Mouse (Mus musculus): ENCODE measurements around the gene Itgb8. TPM values are rescaled to one million over a fixed set of nuclear protein-coding genes. Genes with fewer than 3 reads are reported as not detected.
A peak's percentile ranks its signal among the peaks of the same experiment; 100 is the strongest.

Itgb8 gene
- total and polyA plus RNA-seq, 2 experiments from 2014 or later = 8.2 to 28.3 TPM

- Histone ChIP-seq H3K27ac (ENCODE audit: low read depth, low read length) (no peak overlapping the region), H3K27me3 (ENCODE audit: insufficient read depth, low read length) (no peaks in the 10 kb centered on the region), H3K4me2 (ENCODE audit: low read depth) (no peak overlapping the region), H3K9ac (no peak overlapping the region), H3K9me3 (ENCODE audit: low read length) (no peaks in the 10 kb centered on the region), H3K4me1 (ENCODE audit: insufficient read depth) (no peaks in the 10 kb centered on the region), H3K36me3 (ENCODE audit: insufficient read depth) (no peaks in the 10 kb centered on the region), H3K4me3 (ENCODE audit: low read depth, low read length) (no peak overlapping the region)
- 46% methylated on average over 8 of the region's 8 CpGs for WGBS
- peak; percentile 64 for DNase-seq
- ATAC-seq = peak; percentile 93
- no peak for TF ChIP-seq CTCF (IDR thresholded peaks at IDR 0.05; ENCODE audit: low read depth)
These were observed 48.8 kb downstream of the Itgb8 start for GRCm38 (mm10) chr12:119189814-119190213.

- 92% methylated on average over 1 of the region's 1 CpGs for WGBS
- H3K4me1 ChIP-seq (ENCODE audit: insufficient read depth) = no peaks in the 10 kb centered on the region
- H3K36me3 ChIP-seq (ENCODE audit: insufficient read depth) = no peaks in the 10 kb centered on the region
- no peak overlapping the region for H3K4me3 ChIP-seq (ENCODE audit: low read depth, low read length)
- H3K27ac ChIP-seq (ENCODE audit: low read depth, low read length) = no peak overlapping the region
- no peak overlapping the region for H3K9ac ChIP-seq
- H3K9me3 ChIP-seq (ENCODE audit: low read length) = no peaks in the 10 kb centered on the region
- no peak for TF ChIP-seq CTCF (IDR thresholded peaks at IDR 0.05; ENCODE audit: low read depth)
- DNase-seq = no peak
- no peak for ATAC-seq
- H3K27me3 ChIP-seq (ENCODE audit: insufficient read depth, low read length) = no peaks in the 10 kb centered on the region
- no peak overlapping the region for H3K4me2 ChIP-seq (ENCODE audit: low read depth)
These were observed 53.2 kb downstream of the Itgb8 start for GRCm38 (mm10) chr12:119185441-119185840.

- Histone ChIP-seq H3K4me3 (ENCODE audit: low read depth, low read length) (no peak overlapping the region), H3K27ac (ENCODE audit: low read depth, low read length) (no peak overlapping the region), H3K27me3 (ENCODE audit: insufficient read depth, low read length) (no peaks in the 10 kb centered on the region), H3K9me3 (ENCODE audit: low read length) (no peaks in the 10 kb centered on the region), H3K36me3 (ENCODE audit: insufficient read depth) (no peaks in the 10 kb centered on the region), H3K4me1 (ENCODE audit: insufficient read depth) (no peaks in the 10 kb centered on the region), H3K9ac (no peak overlapping the region), H3K4me2 (ENCODE audit: low read depth) (no peak overlapping the region)
- ATAC-seq (no peak), DNase-seq (no peak)
- WGBS = 88% methylated on average over 2 of the region's 2 CpGs
- TF ChIP-seq CTCF (IDR thresholded peaks at IDR 0.05; ENCODE audit: low read depth) = no peak
These were observed 56.2 kb downstream of the Itgb8 start for GRCm38 (mm10) chr12:119182215-119182924.

- Histone ChIP-seq H3K9ac (no peak overlapping the region), H3K4me3 (ENCODE audit: low read depth, low read length) (no peak overlapping the region), H3K4me2 (ENCODE audit: low read depth) (no peak overlapping the region), H3K36me3 (ENCODE audit: insufficient read depth) (no peaks in the 10 kb centered on the region), H3K4me1 (ENCODE audit: insufficient read depth) (no peaks in the 10 kb centered on the region), H3K27ac (ENCODE audit: low read depth, low read length) (no peak overlapping the region), H3K27me3 (ENCODE audit: insufficient read depth, low read length) (no peaks in the 10 kb centered on the region), H3K9me3 (ENCODE audit: low read length) (no peaks in the 10 kb centered on the region)
- ATAC-seq (no peak), DNase-seq (no peak)
- WGBS = 54% methylated on average over 2 of the region's 2 CpGs
- no peak for TF ChIP-seq CTCF (IDR thresholded peaks at IDR 0.05; ENCODE audit: low read depth)
These were observed 62.6 kb downstream of the Itgb8 start for GRCm38 (mm10) chr12:119176017-119176416.

GRCm38 (mm10) chr12:119169828-119170539, 68.6 kb downstream of the Itgb8 start:
- ATAC-seq (no peak), DNase-seq (peak; percentile 14)
- TF ChIP-seq CTCF (IDR thresholded peaks at IDR 0.05; ENCODE audit: low read depth) = peak; percentile 32; the same call in 1 of the 2 replicates
- no peak overlapping the region for H3K9ac ChIP-seq
- H3K36me3 ChIP-seq (ENCODE audit: insufficient read depth) = peaks cover 3% of the 10 kb centered on the region; the same call in 1 of the 2 replicates
- no peaks in the 10 kb centered on the region for H3K27me3 ChIP-seq (ENCODE audit: insufficient read depth, low read length)
- H3K27ac ChIP-seq (ENCODE audit: low read depth, low read length) = no peak overlapping the region
- WGBS = 80% methylated on average over 4 of the region's 4 CpGs
- no peak overlapping the region for H3K4me3 ChIP-seq (ENCODE audit: low read depth, low read length)
- no peaks in the 10 kb centered on the region for H3K4me1 ChIP-seq (ENCODE audit: insufficient read depth)
- no peak overlapping the region for H3K4me2 ChIP-seq (ENCODE audit: low read depth)
- H3K9me3 ChIP-seq (ENCODE audit: low read length) = no peaks in the 10 kb centered on the region

GRCm38 (mm10) chr12:119169143-119169542, 69.5 kb downstream of the Itgb8 start:
- 56% methylated on average over 3 of the region's 3 CpGs for WGBS
- no peak overlapping the region for H3K4me3 ChIP-seq (ENCODE audit: low read depth, low read length)
- no peak overlapping the region for H3K27ac ChIP-seq (ENCODE audit: low read depth, low read length)
- ATAC-seq (no peak), DNase-seq (no peak)
- no peak overlapping the region for H3K4me2 ChIP-seq (ENCODE audit: low read depth)
- no peaks in the 10 kb centered on the region for H3K27me3 ChIP-seq (ENCODE audit: insufficient read depth, low read length)
- no peaks in the 10 kb centered on the region for H3K9me3 ChIP-seq (ENCODE audit: low read length)
- H3K36me3 ChIP-seq (ENCODE audit: insufficient read depth) = peaks cover 3% of the 10 kb centered on the region; the same call in 1 of the 2 replicates
- no peak for TF ChIP-seq CTCF (IDR thresholded peaks at IDR 0.05; ENCODE audit: low read depth)
- H3K4me1 ChIP-seq (ENCODE audit: insufficient read depth) = no peaks in the 10 kb centered on the region
- H3K9ac ChIP-seq = no peak overlapping the region

- 88% methylated on average over 2 of the region's 2 CpGs for WGBS
These were observed 73.5 kb downstream of the Itgb8 start for GRCm38 (mm10) chr12:119165115-119165514.

More at GRCm38 (mm10) chr12:119165115-119165514, 73.5 kb downstream of the Itgb8 start:
- Histone ChIP-seq H3K27me3 (ENCODE audit: insufficient read depth, low read length) (no peaks in the 10 kb centered on the region), H3K36me3 (ENCODE audit: insufficient read depth) (peaks cover 5% of the 10 kb centered on the region), H3K9me3 (ENCODE audit: low read length) (no peaks in the 10 kb centered on the region), H3K9ac (no peak overlapping the region), H3K4me1 (ENCODE audit: insufficient read depth) (no peaks in the 10 kb centered on the region), H3K4me3 (ENCODE audit: low read depth, low read length) (no peak overlapping the region), H3K4me2 (ENCODE audit: low read depth) (no peak overlapping the region), H3K27ac (ENCODE audit: low read depth, low read length) (no peak overlapping the region)
- TF ChIP-seq CTCF (IDR thresholded peaks at IDR 0.05; ENCODE audit: low read depth) = no peak
- no peak for DNase-seq
- no peak for ATAC-seq
